Mouse (Mus musculus): ENCODE measurements around the gene Cntrl. TPM values are rescaled to one million over a fixed set of nuclear protein-coding genes. Genes with fewer than 3 reads are reported as not detected.

The Cntrl gene
- polyA plus RNA-seq, 1 experiment from 2014 or later = 16.2 TPM

DNA sequence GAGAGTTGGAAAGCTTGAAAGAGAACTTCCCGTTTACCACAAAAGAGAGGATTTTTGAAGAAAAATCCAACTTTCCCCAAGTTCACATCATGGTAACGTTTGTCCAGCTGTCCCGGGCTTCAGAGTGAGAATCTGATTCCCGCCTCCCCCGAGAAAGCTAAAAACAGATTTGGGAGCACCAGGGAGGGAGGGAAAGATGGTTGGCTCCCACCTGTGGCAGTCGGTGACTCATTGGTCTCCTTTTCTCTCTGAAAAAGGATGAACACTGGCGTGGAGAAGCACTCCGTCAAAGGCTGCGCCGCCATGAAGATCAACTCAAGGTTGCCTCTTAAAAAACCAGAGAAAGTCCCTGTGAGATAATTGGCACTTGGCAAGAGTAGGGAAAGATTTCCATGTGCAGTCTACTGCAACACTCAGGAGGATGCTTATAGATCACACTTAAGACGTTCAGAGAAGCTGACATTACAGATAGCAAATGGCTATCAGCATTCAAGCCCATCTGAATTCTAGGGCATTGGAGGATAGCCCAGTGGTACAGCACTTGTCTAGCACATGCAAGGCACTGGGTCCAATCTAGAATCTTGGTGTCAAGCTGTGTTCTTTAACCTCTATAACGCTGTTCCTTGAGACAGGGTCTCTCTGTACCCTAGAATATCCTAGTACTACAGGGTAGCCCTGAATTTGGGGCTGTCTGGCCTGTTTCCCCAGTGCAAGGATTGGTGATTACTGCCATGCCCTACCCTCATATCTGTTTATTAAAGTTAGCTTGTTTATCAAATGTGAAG lies 66.2 kb downstream of the Cntrl start:
- Histone ChIP-seq H3K36me3 (peaks cover 100% of the 10 kb centered on the region), H3K9ac (no peak overlapping the region), H3K4me3 (no peak overlapping the region), H3K4me2 (no peak overlapping the region), H3K27ac (replicated peaks) (no peak overlapping the region), H3K9me3 (no peaks in the 10 kb centered on the region), H3K27me3 (replicated peaks) (no peaks in the 10 kb centered on the region), H3K4me1 (peaks cover 31% of the 10 kb centered on the region)
- 88% methylated on average over 12 of the region's 12 CpGs for WGBS
- no peak for ATAC-seq (ENCODE audit: extremely low read depth, insufficient number of reproducible peaks, low FRiP score, low TSS enrichment)

DNA sequence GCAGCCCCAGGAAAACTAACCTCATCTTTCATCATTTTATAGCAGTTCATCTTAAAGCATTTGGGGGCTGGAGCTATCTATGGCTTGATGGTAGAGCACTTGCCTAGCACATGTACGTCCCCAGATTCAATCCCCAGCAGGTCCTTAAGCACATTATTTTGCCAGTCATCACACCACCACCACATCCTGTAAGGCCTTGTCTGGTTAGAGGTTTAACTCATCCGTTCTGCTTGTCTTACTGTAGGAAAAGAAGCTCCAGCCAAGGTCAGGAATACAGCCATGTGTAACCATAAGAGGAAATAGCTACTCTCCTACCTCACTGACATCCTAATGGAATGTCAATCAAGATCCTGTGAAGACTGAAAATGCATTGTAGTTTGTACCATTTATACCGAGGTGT lies 68.9 kb downstream of the Cntrl start:
- no peak for ATAC-seq (ENCODE audit: extremely low read depth, insufficient number of reproducible peaks, low FRiP score, low TSS enrichment)
- 64% methylated on average over 3 of the region's 3 CpGs for WGBS
- peaks cover 99% of the 10 kb centered on the region for H3K36me3 ChIP-seq

DNA sequence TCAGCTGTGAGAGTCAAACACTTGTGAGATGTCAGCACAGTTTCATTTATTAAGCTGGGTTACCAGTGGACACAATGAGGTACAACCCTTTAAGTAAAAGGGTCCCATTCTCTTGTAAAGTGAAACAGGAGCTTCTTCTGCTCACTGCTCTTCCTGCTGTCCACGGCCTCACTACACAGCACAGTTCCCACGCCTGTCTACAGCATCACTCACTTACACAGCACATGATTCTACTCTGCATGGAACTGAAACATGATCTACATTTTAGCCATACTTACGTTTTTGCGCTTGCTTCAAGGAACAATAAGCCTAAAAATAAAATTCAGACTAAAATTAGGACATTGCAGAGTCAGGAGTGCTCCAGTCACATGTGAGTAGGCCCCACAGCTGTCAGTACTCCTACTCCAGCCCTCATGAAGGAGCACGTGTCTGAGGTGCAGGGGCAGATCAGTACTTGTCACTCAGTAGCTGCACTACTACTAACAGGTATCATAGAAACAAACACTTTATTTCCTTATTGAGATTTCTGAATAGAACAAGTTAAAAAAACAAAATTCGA lies 73.9 kb downstream of the Cntrl start:
- H3K36me3 ChIP-seq = peaks cover 85% of the 10 kb centered on the region
- no peak for ATAC-seq (ENCODE audit: extremely low read depth, insufficient number of reproducible peaks, low FRiP score, low TSS enrichment)
- no peaks in the 10 kb centered on the region for H3K9me3 ChIP-seq
- H3K4me3 ChIP-seq = no peak overlapping the region
- no peak overlapping the region for H3K4me2 ChIP-seq
- H3K4me1 ChIP-seq = peaks cover 28% of the 10 kb centered on the region
- 59% methylated on average over 6 of the region's 6 CpGs for WGBS
- no peaks in the 10 kb centered on the region for H3K27me3 ChIP-seq (replicated peaks)
- no peak overlapping the region for H3K9ac ChIP-seq
- H3K27ac ChIP-seq (replicated peaks) = peak overlapping the region; percentile 77

More for the DNA sequence above, 68.9 kb downstream of the Cntrl start:
- Histone ChIP-seq H3K4me1 (peaks cover 28% of the 10 kb centered on the region), H3K4me3 (no peak overlapping the region), H3K4me2 (no peak overlapping the region), H3K9me3 (no peaks in the 10 kb centered on the region), H3K9ac (no peak overlapping the region), H3K27ac (replicated peaks) (no peak overlapping the region), H3K27me3 (replicated peaks) (no peaks in the 10 kb centered on the region)

DNA sequence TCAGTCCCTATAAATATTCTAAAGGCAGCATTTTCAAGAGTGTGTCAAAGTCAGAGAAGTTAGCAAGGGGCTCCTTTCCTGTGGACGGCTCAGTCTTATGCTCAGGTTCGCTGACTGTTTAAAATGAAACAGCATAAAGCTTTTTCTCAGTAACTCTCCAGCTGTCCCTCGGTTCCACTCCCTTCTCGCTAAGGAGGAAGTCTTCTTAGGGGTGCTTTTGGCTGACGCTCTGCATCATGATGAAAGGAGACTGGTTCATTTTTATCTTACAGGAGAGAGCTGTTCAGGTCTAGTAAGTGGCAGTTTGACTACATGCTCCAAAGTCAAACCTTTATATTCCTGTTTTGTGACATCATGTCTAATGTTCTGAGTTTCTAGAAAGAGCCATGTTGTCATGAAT lies 79.6 kb downstream of the Cntrl start:
- H3K27ac ChIP-seq (replicated peaks) = no peak overlapping the region
- H3K4me2 ChIP-seq = no peak overlapping the region
- 80% methylated on average over 5 of the region's 5 CpGs for WGBS
- H3K4me1 ChIP-seq = peaks cover 19% of the 10 kb centered on the region
- H3K4me3 ChIP-seq = no peak overlapping the region
- peaks cover 64% of the 10 kb centered on the region for H3K36me3 ChIP-seq
- H3K27me3 ChIP-seq (replicated peaks) = no peaks in the 10 kb centered on the region
- H3K9me3 ChIP-seq = no peaks in the 10 kb centered on the region
- H3K9ac ChIP-seq = no peak overlapping the region
- no peak for ATAC-seq (ENCODE audit: extremely low read depth, insufficient number of reproducible peaks, low FRiP score, low TSS enrichment)

DNA sequence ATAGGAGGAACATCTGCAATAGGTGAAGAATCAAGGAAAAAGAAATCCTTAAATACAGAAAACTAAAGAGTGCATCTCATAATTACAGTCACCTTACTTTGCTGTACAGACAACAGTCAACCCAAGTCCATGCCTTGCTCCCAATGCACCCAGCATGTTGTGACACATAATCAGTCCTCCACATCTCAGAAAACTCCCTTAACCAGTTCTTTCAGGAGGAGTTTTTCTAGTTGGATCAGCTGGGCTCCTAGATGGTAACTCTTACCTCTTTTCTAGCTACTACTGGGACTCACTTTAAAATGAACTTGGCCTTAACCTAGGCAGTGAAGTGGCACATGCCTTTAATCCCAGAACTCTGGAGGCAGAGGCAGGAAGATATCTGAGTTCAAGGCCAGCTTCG lies 84.7 kb downstream of the Cntrl start:
- no peaks in the 10 kb centered on the region for H3K27me3 ChIP-seq (replicated peaks)
- H3K9me3 ChIP-seq = no peaks in the 10 kb centered on the region
- H3K4me2 ChIP-seq = no peak overlapping the region
- H3K27ac ChIP-seq (replicated peaks) = no peak overlapping the region
- WGBS = 79% methylated on average over 1 of the region's 1 CpGs
- H3K9ac ChIP-seq = no peak overlapping the region
- peaks cover 34% of the 10 kb centered on the region for H3K4me1 ChIP-seq
- H3K36me3 ChIP-seq = peaks cover 37% of the 10 kb centered on the region
- no peak for ATAC-seq (ENCODE audit: extremely low read depth, insufficient number of reproducible peaks, low FRiP score, low TSS enrichment)
- H3K4me3 ChIP-seq = no peak overlapping the region

DNA sequence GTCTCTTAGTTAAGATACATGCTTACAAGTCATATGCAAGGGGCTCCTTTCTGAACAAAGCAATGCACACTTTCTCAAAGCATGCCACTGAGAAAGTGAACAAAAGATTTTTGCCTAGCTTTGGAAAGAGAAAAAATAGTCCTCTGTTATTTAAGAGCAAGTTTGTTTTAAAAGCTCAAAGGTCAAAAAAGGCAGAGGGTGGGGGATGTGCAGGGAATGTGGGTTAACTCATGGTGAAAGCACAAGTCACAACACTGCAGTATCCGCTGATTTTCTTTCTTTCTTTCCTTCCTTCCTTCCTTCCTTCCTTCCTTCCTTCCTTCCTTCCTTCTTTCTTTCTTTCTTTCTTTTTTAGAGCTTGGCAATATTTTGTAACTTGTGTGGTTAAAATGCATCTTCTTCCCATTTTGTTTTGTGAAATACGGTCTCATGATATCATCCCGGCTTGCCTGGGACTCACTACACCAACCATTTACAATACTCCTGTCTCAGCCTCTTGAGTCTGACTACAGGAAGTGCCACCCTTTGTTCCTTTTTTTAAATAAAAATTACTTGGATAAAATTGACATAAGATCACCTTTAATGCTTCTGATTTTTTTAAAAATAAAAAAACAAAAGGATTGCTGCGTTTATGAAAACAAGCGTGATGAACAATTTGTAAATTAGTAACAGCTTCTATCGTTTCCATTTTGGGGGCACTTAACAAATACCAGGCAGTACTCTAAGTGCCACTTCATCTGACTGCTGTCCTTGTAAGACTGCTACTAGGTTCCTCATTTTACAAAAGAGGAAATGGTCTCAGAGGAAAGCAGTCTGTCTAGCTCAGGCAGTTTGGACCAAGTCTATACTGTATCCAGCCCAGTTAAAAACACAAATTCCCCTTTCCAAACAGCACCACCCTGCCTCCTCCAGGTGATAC lies 86.6 kb downstream of the Cntrl start:
- no peak overlapping the region for H3K4me3 ChIP-seq
- peak overlapping the region; percentile 47; the same call in 1 of the 2 replicates for H3K9ac ChIP-seq
- WGBS = 63% methylated on average over 6 of the region's 6 CpGs
- peaks cover 19% of the 10 kb centered on the region for H3K36me3 ChIP-seq
- ATAC-seq (ENCODE audit: extremely low read depth, insufficient number of reproducible peaks, low FRiP score, low TSS enrichment) = no peak
- H3K27ac ChIP-seq (replicated peaks) = peak overlapping the region; percentile 36; the same call in 1 of the 2 replicates
- peak overlapping the region; percentile 25; the same call in 1 of the 2 replicates for H3K4me2 ChIP-seq
- no peaks in the 10 kb centered on the region for H3K27me3 ChIP-seq (replicated peaks)
- no peaks in the 10 kb centered on the region for H3K9me3 ChIP-seq
- peaks cover 40% of the 10 kb centered on the region for H3K4me1 ChIP-seq

DNA sequence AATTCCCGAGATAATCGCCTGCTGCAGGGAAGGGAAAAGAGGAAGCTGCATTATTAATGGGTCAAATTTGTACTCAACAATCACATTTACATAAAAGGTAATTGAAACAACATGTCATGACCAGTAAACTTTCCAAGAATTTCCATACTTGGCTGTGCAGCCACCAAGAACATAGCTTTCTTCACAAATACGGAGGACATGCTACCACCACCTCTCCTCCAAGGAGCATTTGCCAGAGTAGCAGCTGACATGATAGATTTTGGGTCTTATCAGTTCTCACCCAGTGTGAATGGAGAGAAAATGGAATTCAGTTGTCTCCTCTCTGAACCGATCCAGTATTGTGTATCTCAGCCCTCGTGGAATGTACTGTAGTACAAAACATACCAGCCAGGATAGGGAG lies 90.2 kb downstream of the Cntrl start:
- peak overlapping the region; percentile 100 for H3K4me3 ChIP-seq
- 2% methylated on average over 5 of the region's 5 CpGs for WGBS
- H3K9me3 ChIP-seq = no peaks in the 10 kb centered on the region
- no peaks in the 10 kb centered on the region for H3K27me3 ChIP-seq (replicated peaks)
- no peak for ATAC-seq (ENCODE audit: extremely low read depth, insufficient number of reproducible peaks, low FRiP score, low TSS enrichment)
- peaks cover 5% of the 10 kb centered on the region for H3K36me3 ChIP-seq
- H3K4me1 ChIP-seq = peaks cover 38% of the 10 kb centered on the region
- H3K4me2 ChIP-seq = peak overlapping the region; percentile 76
- H3K27ac ChIP-seq (replicated peaks) = peak overlapping the region; percentile 99
- peak overlapping the region; percentile 100 for H3K9ac ChIP-seq

DNA sequence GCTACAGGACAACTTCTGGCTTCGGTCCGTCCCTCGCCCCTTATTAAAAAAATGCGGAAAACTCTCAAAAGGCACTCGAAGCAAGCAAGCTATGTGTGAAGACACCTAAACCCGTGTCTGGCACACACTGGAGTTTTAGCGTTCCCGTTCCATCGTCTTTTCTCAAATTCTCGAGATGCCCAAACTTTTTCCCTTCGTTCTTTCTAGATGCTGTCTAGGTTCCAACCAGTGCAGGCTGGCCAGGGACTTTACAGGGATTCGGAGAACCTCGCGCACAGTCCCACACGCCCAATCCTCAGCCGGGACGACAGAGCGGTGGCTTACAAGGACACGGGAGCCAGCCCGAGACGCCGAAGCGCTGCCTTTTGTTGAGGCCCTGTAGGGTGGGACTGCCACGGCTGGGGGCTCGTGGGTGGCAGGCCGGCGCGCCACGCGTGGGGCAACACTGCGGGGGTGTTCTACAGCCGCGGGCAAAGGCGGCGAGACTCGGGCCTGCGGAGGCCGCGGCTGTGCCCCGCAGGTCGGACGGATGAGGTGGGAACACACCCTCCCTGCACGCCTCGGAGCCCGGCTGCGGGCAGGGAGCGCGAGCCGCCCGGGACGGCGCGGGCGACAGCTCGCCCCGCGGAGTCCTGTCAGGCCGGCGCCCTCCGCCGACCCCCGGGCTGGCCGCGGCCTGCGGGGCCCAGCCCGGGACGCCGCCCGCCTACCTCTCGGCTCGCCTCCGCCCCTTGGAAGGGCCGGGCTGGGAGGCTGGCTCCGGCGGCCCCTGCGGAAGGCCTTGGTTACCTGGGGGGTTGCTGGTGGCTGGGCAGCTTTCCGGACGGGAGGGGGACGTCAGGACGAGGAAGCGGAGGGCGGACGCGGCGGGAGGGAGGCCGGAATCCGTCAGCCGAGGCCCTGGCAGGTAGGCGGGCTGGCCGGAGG lies 90.9 kb downstream of the Cntrl start:
- Histone ChIP-seq H3K9ac (peak overlapping the region; percentile 100), H3K4me3 (peak overlapping the region; percentile 100), H3K27ac (replicated peaks) (peak overlapping the region; percentile 99), H3K36me3 (peaks cover under 1% of the 10 kb centered on the region; the same call in 1 of the 2 replicates), H3K4me2 (peak overlapping the region; percentile 76), H3K4me1 (peaks cover 38% of the 10 kb centered on the region), H3K27me3 (replicated peaks) (no peaks in the 10 kb centered on the region), H3K9me3 (no peaks in the 10 kb centered on the region)
- WGBS = under 1% methylated on average over 89 of the region's 90 CpGs
- ATAC-seq (ENCODE audit: extremely low read depth, insufficient number of reproducible peaks, low FRiP score, low TSS enrichment) = peak; percentile 72

DNA sequence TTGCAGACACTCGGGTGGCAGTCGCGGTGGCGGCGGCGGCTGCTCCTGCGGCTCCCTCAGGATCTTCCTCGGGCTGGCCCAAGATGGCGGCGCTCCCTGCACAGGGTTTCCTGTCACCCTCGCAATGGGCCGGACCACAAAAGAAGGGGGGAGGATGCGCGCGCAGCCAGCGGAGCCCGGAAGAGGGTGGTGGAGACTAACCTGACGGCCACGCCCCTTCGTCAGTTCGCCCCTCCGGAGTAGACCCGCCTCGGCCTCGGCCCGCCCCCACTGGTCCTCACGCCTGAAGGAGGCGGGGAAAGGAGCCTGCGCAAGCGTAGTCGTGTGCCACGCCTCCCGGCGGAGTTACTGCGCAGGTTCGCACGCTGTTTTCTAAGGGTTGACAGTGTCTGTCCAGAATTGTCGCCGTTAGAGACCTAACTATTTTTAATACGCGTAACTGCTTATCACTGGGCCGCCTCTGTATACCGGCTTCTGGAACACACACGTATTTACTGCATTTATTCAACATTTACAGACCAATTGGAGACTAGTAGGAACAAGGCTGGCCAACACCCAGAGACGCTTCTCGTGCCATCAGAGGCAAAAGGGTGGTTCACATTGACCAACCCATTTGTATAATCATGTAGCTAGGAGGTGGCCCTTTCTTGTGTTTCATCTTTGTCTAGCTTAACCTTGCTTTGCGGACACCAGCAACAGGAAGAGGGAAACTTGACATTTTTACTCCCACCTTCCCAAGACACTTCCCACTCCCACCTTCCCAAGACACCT lies 91.8 kb downstream of the Cntrl start, which contains the start of gene Rab14:
Gene Rab14, minus strand, starts transcription at position 223 of the 771 bp plus-strand sequence.
- ATAC-seq (ENCODE audit: extremely low read depth, insufficient number of reproducible peaks, low FRiP score, low TSS enrichment) = peak; percentile 98
- H3K9ac ChIP-seq = peak within 1 kb of the TSS; percentile 100
- peaks cover 34% of the 10 kb centered on the region for H3K4me1 ChIP-seq
- no peaks in the 10 kb centered on the region for H3K9me3 ChIP-seq
- no peaks in the 10 kb centered on the region for H3K36me3 ChIP-seq
- under 1% methylated on average over 46 of the region's 47 CpGs for WGBS
- peak within 1 kb of the TSS; percentile 76 for H3K4me2 ChIP-seq
- peak within 1 kb of the TSS; percentile 100 for H3K4me3 ChIP-seq
- H3K27ac ChIP-seq (replicated peaks) = peak within 1 kb of the TSS; percentile 99
- H3K27me3 ChIP-seq (replicated peaks) = no peaks in the 10 kb centered on the region

DNA sequence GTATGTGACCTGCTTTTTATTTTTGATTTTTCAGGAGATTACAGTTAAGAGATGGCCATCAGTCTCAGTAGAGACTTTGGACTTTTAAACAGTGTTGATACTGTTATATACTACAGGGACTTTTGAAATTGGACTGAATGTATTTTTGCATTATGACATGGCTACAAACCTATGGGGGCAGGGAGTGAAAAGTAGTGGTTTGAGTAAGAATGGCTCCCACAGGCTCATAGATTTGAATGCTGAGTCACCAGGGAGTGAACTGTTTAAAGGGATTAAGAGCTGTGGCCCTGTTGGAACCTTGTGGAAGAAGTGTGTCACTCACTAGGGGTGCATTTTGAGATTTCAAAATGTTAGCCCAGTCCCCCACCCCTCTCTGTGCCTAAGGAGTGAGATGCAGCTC lies 94.4 kb downstream of the Cntrl start:
- Histone ChIP-seq H3K4me1 (peaks cover 22% of the 10 kb centered on the region), H3K9me3 (no peaks in the 10 kb centered on the region), H3K27ac (replicated peaks) (no peak overlapping the region), H3K36me3 (no peaks in the 10 kb centered on the region), H3K4me2 (no peak overlapping the region), H3K27me3 (replicated peaks) (no peaks in the 10 kb centered on the region), H3K4me3 (no peak overlapping the region), H3K9ac (no peak overlapping the region)
- ATAC-seq (ENCODE audit: extremely low read depth, insufficient number of reproducible peaks, low FRiP score, low TSS enrichment) = no peak
